Mouse (Mus musculus): ENCODE measurements around the gene Klf12. TPM values are rescaled to one million over a fixed set of nuclear protein-coding genes. Genes with fewer than 3 reads are reported as not detected.

The Klf12 gene
- polyA plus RNA-seq, 1 experiment from 2014 or later = 39.2 TPM

DNA sequence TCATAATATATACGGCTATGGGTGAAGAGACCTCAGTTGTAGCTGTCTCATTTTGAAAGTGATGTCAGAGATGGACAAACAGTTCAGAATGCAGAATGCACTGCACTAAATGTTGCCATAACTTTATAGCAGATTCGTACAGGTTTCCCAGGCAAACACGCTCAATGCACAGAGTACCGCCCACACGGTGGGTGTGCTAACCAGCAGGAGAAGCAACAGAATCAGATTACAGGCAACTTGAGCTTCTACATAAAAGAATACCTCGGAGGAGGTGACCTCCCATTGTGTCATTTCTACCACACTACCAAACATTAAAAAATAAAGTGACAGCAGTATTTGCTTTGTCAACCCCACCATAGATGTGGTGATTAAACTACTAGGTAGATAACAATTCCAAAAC, 171.1 kb downstream of the Klf12 start:
- no peak overlapping the region for H3K9ac ChIP-seq
- H3K27me3 ChIP-seq (replicated peaks) = no peaks in the 10 kb centered on the region
- WGBS = 50% methylated on average over 6 of the region's 6 CpGs
- H3K4me3 ChIP-seq = no peak overlapping the region
- H3K36me3 ChIP-seq = no peaks in the 10 kb centered on the region
- H3K4me1 ChIP-seq = peaks cover 4% of the 10 kb centered on the region
- H3K9me3 ChIP-seq = no peaks in the 10 kb centered on the region
- no peak overlapping the region for H3K4me2 ChIP-seq (replicated peaks)
- H3K27ac ChIP-seq = no peak overlapping the region
- ATAC-seq (ENCODE audit: low FRiP score, low read depth) = no peak

DNA sequence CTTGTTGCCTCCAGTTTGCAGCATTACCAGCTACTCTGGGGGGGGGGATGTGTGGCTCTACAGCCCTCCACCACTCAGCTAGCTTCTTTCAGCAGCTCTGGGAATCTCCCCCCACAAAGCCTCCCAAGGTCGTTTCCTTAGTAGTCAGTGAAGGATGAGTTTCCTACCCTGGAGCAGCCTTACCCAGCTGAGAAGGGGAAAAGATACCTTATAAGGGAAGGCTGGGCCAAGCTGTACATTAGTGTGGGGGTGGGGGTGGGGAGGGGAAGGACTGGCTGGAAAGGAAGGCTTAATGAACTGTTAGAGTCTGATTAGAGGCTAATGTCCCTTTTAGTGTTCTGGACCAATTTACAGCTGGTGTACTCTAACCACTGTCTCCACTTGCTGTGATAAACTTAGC, 172.7 kb downstream of the Klf12 start:
- H3K36me3 ChIP-seq = no peaks in the 10 kb centered on the region
- ATAC-seq (ENCODE audit: low FRiP score, low read depth) = no peak
- WGBS = 0% methylated on average over 1 of the region's 1 CpGs

GRCm38 (mm10) chr14:100109563-100109962, 174.9 kb downstream of the Klf12 start:
- Histone ChIP-seq H3K9me3 (no peaks in the 10 kb centered on the region), H3K27me3 (replicated peaks) (no peaks in the 10 kb centered on the region), H3K27ac (no peak overlapping the region), H3K4me1 (peaks cover 11% of the 10 kb centered on the region), H3K9ac (no peak overlapping the region), H3K36me3 (no peaks in the 10 kb centered on the region), H3K4me3 (no peak overlapping the region), H3K4me2 (replicated peaks) (no peak overlapping the region)
- no peak for ATAC-seq (ENCODE audit: low FRiP score, low read depth)
- 24% methylated on average over 6 of the region's 6 CpGs for WGBS

More for the DNA sequence above, 172.7 kb downstream of the Klf12 start:
- no peak overlapping the region for H3K27ac ChIP-seq
- no peak overlapping the region for H3K9ac ChIP-seq
- no peak overlapping the region for H3K4me3 ChIP-seq
- H3K4me2 ChIP-seq (replicated peaks) = no peak overlapping the region
- H3K4me1 ChIP-seq = peaks cover 4% of the 10 kb centered on the region
- H3K27me3 ChIP-seq (replicated peaks) = no peaks in the 10 kb centered on the region
- H3K9me3 ChIP-seq = no peaks in the 10 kb centered on the region

- no peak overlapping the region for H3K4me2 ChIP-seq (replicated peaks)
- no peak overlapping the region for H3K4me3 ChIP-seq
- no peak overlapping the region for H3K9ac ChIP-seq
- H3K9me3 ChIP-seq = no peaks in the 10 kb centered on the region
- ATAC-seq (ENCODE audit: low FRiP score, low read depth) = no peak
- no peaks in the 10 kb centered on the region for H3K27me3 ChIP-seq (replicated peaks)
- H3K27ac ChIP-seq = no peak overlapping the region
- 90% methylated on average over 10 of the region's 10 CpGs for WGBS
- H3K4me1 ChIP-seq = peaks cover 15% of the 10 kb centered on the region; the same call in 1 of the 2 replicates
- no peaks in the 10 kb centered on the region for H3K36me3 ChIP-seq
Measured at GRCm38 (mm10) chr14:100105570-100105969, 178.9 kb downstream of the Klf12 start.

GRCm38 (mm10) chr14:100104818-100105217, 179.7 kb downstream of the Klf12 start:
- H3K9ac ChIP-seq = no peak overlapping the region
- H3K27ac ChIP-seq = no peak overlapping the region
- no peaks in the 10 kb centered on the region for H3K36me3 ChIP-seq
- no peaks in the 10 kb centered on the region for H3K9me3 ChIP-seq
- peaks cover 15% of the 10 kb centered on the region; the same call in 1 of the 2 replicates for H3K4me1 ChIP-seq
- WGBS = 60% methylated on average over 12 of the region's 12 CpGs
- no peak overlapping the region for H3K4me3 ChIP-seq
- peak; percentile 31; the same call in 1 of the 2 replicates for ATAC-seq (ENCODE audit: low FRiP score, low read depth)
- no peaks in the 10 kb centered on the region for H3K27me3 ChIP-seq (replicated peaks)
- no peak overlapping the region for H3K4me2 ChIP-seq (replicated peaks)

DNA sequence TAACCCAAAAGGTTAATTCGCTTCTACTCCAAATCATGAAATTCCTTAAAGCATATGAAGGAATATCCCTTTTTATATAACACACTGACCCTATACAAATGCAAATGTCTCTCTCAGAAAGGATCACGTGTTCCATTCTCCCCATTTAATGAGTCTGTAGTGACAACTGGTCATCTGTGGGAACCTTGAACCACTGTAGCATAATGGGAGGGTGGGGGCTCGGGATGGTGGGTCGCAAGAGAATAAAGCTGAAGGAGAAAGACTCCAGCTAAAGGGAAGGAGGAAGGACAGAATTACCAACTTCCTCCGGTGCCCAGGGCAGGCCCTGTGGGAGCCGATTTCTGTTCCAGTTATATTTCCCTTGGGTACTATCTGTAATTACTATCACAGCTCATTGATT, 180.7 kb downstream of the Klf12 start:
- peak; percentile 33; the same call in 1 of the 2 replicates for ATAC-seq (ENCODE audit: low FRiP score, low read depth)
- H3K9me3 ChIP-seq = no peaks in the 10 kb centered on the region
- H3K36me3 ChIP-seq = no peaks in the 10 kb centered on the region
- H3K9ac ChIP-seq = no peak overlapping the region
- H3K27me3 ChIP-seq (replicated peaks) = no peaks in the 10 kb centered on the region
- 54% methylated on average over 6 of the region's 6 CpGs for WGBS
- no peak overlapping the region for H3K27ac ChIP-seq
- H3K4me1 ChIP-seq = peaks cover 15% of the 10 kb centered on the region; the same call in 1 of the 2 replicates
- no peak overlapping the region for H3K4me3 ChIP-seq
- H3K4me2 ChIP-seq (replicated peaks) = no peak overlapping the region

DNA sequence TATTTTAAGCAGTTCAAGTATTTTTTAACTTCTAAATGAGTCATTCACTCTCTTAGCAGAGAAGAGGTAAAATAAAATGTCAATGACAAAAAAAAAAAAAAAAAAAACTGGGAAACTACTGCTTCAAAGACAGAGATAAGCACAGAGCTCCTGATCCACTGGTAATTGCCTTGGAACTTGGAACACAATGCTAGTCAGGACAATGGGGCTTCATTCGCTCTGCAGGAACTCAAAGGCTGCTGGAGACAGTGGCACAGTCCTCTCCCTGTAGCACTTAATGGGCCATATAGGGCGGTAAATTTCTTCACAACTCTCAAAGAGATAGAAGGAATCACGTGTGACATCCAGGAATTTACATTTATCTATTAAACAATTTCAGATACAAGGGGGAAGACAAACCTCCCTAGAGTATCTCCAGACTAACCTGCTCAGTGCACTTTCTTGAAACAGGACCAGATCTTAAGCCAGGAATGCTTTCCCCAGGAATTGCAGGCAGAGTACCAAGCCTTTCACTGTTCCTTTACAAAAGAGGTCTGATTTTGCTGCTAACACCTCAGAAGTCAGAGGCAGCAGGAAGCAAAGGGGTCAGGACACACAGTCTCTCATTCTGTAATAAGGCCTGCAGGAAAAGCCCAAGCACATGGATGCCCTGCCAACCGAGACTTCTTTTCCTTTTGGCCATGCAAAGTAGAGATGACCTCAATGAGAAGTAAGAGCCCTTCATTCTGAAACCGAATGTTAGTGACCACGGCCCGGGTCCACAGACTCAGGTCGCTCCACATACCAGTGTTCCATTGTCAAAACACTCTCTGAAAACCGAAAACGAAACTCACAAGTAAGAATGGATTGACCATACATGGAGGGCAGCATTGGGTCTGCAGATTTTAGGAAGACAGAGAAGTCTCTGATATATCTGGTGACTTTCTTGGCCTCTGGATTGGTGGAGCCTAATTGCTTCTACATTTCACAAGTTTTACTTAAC, 187.0 kb downstream of the Klf12 start:
- no peaks in the 10 kb centered on the region for H3K4me1 ChIP-seq
- no peak overlapping the region for H3K4me3 ChIP-seq
- ATAC-seq (ENCODE audit: low FRiP score, low read depth) = no peak
- H3K36me3 ChIP-seq = no peaks in the 10 kb centered on the region
- H3K27me3 ChIP-seq (replicated peaks) = no peaks in the 10 kb centered on the region
- H3K27ac ChIP-seq = no peak overlapping the region
- no peak overlapping the region for H3K9ac ChIP-seq
- no peaks in the 10 kb centered on the region for H3K9me3 ChIP-seq
- WGBS = 68% methylated on average over 10 of the region's 10 CpGs
- H3K4me2 ChIP-seq (replicated peaks) = no peak overlapping the region

- Histone ChIP-seq H3K27me3 (replicated peaks) (no peaks in the 10 kb centered on the region), H3K27ac (no peak overlapping the region), H3K9me3 (no peaks in the 10 kb centered on the region), H3K4me2 (replicated peaks) (no peak overlapping the region), H3K4me3 (no peak overlapping the region), H3K4me1 (no peaks in the 10 kb centered on the region), H3K36me3 (no peaks in the 10 kb centered on the region), H3K9ac (no peak overlapping the region)
- WGBS = 84% methylated on average over 3 of the region's 3 CpGs
- no peak for ATAC-seq (ENCODE audit: low FRiP score, low read depth)
Measured at GRCm38 (mm10) chr14:100095730-100096129, 188.7 kb downstream of the Klf12 start.

DNA sequence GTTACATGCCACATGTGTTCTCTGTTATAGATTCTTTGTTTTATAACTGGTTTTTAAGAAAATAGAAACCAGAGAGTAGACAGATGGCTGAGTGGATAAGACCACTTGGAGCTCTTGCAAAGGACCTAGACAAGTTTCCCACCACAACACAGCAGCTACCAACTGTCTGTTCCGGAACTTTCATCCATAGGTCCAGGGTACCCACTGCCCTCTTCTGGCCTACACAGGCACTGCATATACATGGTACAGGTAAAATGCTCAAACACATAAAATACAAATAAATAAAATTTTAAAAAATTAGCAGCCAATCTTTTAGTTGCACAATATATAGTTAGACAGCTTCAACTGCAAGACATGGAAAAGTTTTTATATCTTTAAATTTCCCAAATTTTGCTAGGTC, 194.0 kb downstream of the Klf12 start:
- no peak overlapping the region for H3K4me2 ChIP-seq (replicated peaks)
- no peaks in the 10 kb centered on the region for H3K27me3 ChIP-seq (replicated peaks)
- H3K9ac ChIP-seq = no peak overlapping the region
- H3K36me3 ChIP-seq = no peaks in the 10 kb centered on the region
- no peak overlapping the region for H3K27ac ChIP-seq
- no peak for ATAC-seq (ENCODE audit: low FRiP score, low read depth)
- 91% methylated on average over 1 of the region's 1 CpGs for WGBS
- H3K4me3 ChIP-seq = no peak overlapping the region
- no peaks in the 10 kb centered on the region for H3K4me1 ChIP-seq
- H3K9me3 ChIP-seq = no peaks in the 10 kb centered on the region

DNA sequence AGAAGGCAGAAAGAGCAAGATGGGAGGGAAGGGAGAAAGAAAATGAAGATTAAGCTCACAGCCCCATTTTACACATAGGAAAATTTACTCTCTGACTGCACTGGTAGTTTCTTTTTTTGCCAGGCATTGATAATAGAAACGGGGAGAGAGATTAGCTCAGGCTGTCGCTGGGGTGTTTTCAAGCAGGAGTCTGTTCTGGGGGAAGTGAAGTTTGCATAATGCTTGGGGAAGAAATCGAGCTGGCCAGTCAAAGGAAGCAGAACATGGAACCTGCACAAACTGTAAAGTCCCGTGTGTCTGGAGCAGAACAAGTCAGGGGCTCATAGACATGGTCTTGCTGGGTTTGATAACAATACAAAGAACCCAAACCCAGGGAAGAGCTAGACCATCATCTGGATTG, 204.9 kb downstream of the Klf12 start:
- H3K4me3 ChIP-seq = no peak overlapping the region
- no peaks in the 10 kb centered on the region for H3K4me1 ChIP-seq
- no peak overlapping the region for H3K9ac ChIP-seq
- no peak overlapping the region for H3K4me2 ChIP-seq (replicated peaks)
- H3K9me3 ChIP-seq = no peaks in the 10 kb centered on the region
- no peaks in the 10 kb centered on the region for H3K27me3 ChIP-seq (replicated peaks)
- WGBS = 83% methylated on average over 4 of the region's 4 CpGs
- H3K27ac ChIP-seq = no peak overlapping the region
- no peak for ATAC-seq (ENCODE audit: low FRiP score, low read depth)
- no peaks in the 10 kb centered on the region for H3K36me3 ChIP-seq

DNA sequence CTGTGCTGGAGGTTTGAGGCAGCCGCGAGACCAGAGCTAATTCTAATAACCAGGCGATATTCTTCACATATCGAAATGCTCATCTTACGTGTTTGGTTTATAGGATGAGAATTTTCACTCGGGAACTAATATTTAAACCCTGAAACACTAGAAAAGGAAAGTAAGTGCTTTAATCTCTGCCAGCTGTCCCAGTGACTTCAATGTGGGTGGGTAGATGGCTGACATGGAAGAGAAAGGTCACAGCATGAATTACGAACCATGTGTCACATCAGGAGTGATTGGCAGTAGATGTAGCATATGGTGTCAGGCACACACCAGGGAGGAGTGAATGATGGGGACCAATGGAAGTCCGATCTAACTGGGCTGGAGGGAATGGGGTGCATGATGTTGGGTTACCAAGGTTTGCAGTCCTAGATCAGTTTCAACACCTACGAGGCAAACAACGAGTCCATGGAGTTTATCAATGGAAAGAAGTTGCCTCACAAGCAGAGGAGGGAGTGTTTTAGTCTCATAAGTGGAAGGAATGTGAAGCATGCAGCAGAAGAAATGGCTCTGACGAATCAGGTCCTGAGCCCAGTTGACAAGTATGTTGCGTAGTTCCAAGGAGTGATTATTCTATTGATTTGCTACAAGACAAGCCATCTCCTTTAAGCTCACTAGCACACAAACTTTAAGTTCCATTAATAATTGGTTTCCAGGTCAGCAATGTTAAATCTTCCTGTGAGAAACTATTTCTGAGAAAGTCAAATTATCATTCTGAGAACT, 211.9 kb downstream of the Klf12 start:
- Histone ChIP-seq H3K36me3 (no peaks in the 10 kb centered on the region), H3K4me1 (no peaks in the 10 kb centered on the region), H3K4me2 (replicated peaks) (no peak overlapping the region), H3K9ac (no peak overlapping the region), H3K27me3 (replicated peaks) (no peaks in the 10 kb centered on the region), H3K27ac (no peak overlapping the region), H3K9me3 (no peaks in the 10 kb centered on the region), H3K4me3 (no peak overlapping the region)
- 89% methylated on average over 12 of the region's 12 CpGs for WGBS
- ATAC-seq (ENCODE audit: low FRiP score, low read depth) = no peak

DNA sequence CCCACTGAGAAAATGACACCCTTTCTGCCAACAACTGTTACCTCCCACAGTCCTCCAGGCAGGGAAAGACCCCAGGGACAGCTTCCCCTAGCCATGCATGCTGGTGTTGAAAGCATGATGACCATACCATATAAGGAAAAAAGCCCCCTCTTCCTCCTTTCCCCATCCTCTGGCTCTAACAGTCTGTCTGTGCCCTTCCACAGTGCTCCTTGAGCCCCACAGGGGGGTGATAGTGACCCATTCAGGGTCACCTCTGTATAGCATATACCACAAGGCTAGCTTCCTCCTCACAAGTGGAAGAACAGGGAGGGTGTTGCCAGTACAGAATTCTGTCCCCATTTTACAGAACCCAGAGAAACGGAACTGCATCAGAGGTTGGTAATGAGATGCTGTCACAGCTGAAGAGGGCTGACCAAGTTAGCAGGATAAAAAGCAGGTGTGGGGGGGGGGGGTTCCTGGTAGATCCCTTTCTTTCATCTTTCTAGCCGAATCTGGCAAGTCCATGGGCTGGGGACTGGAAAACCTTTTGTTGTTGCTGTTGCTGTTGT, 214.9 kb downstream of the Klf12 start:
- no peak overlapping the region for H3K27ac ChIP-seq
- 39% methylated on average over 2 of the region's 2 CpGs for WGBS
- no peak for ATAC-seq (ENCODE audit: low FRiP score, low read depth)

More for the DNA sequence above, 214.9 kb downstream of the Klf12 start:
- H3K27me3 ChIP-seq (replicated peaks) = no peaks in the 10 kb centered on the region
- H3K4me3 ChIP-seq = no peak overlapping the region
- no peaks in the 10 kb centered on the region for H3K4me1 ChIP-seq
- H3K9ac ChIP-seq = no peak overlapping the region
- no peak overlapping the region for H3K4me2 ChIP-seq (replicated peaks)
- no peaks in the 10 kb centered on the region for H3K36me3 ChIP-seq
- no peaks in the 10 kb centered on the region for H3K9me3 ChIP-seq
